Mouse (Mus musculus): Measurements from ENCODE around the gene Fcamr.

The Fcamr gene

DNA sequence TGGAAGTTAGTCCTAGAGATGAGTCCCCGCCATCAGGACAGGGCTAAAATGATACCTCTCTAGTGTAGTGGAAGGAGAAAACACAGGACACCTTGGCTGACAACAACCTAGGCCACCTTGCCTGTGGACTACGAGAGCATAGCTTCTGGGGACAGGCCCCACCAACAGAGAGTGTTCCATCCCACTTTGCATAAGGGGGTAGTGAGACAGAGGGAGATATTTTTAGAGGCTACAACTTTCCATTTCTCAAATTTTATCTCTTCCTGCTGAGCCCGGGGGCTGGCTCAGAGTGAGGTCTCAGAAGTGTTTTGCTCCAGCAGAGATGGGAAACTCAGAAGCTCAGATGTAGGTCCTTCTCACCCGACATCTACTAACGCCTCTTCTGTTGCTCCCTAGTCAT, 49.7 kb downstream of the Fcamr start:
- WGBS, result 65% methylated on average over 5 of the region's 5 CpGs

DNA sequence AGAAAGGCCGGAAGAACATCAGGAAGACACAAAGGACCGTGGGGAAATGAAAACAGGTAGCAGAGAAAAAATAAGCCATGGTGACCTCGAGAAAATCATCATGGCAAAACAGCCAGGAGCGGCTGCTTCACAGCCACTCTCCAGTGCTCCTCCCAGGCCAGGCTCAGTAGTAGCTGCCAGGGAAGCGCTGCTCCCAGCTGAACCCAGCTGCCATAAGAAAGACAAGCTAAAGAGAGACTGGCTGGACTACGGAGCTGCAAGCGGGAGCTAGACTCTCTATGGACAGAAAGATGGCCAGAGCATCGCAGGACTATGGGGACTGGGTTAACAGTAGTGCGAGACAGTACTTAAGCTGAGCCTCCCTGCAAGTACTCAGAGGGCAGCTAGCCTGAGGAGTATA, 54.1 kb downstream of the Fcamr start:
- WGBS, result 81% methylated on average over 9 of the region's 9 CpGs

DNA sequence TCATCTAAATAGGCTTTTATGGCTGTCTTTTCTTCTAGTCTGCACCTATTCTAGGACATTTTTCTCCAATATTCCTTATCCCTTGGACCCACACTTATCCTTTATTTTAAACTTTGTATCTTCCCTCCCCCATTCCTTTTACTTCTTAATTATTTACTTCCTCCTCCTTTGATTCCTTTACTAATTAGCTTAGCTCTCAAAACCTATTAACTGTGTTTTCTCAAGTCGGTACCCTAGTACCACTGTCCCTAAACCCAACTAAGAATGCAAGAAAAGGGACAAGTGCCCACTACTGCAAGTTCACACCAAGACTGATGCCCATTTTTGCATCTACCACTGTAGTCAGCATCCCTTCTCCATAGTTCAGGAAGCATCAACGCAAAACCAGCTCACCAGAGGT, 55.0 kb downstream of the Fcamr start:
- 73% methylated on average over 2 of the region's 2 CpGs for WGBS

GRCm38 (mm10) chr1:130857456-130857855, 56.8 kb downstream of the Fcamr start:
- WGBS, result 87% methylated on average over 4 of the region's 4 CpGs

GRCm38 (mm10) chr1:130864238-130864637, 63.5 kb downstream of the Fcamr start:
- WGBS, result 58% methylated on average over 4 of the region's 4 CpGs

Measured in cerebral cortex, adult 2 months (tissue).